Mouse (Mus musculus): ENCODE data around the gene Samd4b.

Samd4b gene

DNA sequence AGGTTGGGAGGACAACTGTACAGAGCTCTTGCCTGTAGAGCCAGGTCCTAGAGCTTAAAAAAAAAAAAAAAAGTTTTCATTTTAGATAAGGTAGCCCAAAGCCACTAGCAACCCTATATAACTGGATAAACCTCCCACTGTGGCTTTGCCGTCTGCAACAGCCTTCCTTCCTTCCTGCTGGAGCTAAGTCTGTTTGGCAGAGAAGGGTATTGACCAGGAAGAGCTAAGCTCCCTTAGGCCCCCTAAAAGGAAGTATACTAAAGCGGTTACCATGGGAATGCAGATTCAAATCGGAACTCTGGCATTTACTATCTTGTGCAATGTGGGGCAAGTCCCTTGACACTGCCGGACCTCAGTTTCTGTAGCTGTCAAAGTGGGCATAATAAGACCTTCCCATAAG lies 155.3 kb downstream of the Samd4b start:
- no peak for DNase-seq

DNA sequence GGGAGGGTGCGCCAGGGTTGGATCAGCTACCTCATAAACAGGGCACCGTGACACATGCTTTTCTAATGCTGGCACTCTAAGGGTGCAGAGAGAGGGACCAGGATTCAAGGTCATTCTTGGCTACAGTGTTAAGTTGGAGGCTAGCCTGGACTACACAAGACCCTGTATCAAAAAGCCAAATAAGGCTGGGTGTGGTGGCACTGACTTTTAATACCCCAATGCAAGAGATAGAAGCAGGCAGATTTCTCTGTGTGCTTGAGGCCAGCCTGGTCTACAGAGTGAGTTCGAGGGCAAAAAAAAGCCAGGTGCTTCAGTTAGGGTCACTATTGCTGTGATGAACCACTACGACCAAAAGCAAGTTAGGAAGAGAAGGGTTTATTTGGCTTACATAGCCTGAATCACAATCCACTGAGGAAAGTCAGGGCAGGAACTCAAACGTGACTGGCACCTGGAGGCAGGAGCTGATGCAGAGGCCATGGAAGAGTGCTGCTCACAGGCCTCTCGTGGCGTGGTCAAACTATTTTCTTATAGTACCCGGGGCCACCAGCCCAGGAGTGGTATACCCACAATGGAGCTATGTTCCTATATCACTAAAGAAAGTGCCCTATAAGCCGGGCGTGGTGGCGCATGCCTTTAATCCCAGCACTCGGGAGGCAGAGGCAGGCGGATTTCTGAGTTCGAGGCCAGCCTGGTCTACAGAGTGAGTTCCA lies 156.0 kb downstream of the Samd4b start:
- DNase-seq: no peak

DNA sequence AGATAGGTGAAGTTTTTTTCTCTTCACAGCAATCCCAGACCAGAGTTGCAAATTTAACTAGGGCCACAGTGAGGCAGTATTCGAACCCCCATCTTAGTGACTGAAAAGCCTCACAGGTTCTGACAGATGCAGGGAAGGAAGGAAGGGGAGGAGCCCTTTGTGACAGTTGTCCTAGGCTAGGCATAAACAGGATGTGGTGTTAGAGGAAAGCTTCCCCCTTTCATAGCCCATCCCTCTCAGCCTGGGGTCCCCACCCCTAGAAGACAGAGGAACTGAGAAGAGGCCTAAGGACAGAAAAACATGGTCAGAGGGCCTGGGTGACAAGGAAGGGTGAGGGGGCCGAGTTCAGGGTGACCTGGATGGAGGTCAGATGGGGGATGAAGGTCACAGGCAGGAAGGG lies 157.2 kb downstream of the Samd4b start:
- DNase-seq: peak; percentile 70 to 90

DNA sequence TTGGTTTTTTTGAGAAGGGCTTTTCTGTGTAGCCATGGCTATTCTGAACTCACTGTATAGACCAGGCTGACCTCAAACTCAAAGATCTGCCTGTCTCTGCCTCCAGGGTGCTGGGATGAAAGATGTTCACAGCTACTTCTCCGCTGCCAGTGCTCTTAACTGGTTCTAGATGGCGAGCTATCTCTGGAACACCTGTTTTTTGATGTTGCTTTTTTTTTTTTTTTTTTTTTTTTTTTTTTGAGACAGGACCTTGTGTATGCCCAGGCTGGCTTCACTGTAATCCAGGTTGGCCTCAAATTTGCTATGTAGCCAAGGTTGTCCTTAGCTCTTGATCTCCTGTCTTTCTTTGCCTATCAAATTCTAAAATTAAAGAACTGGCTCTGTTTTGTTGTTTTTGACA lies 159.2 kb downstream of the Samd4b start:
- no peak for DNase-seq

DNA sequence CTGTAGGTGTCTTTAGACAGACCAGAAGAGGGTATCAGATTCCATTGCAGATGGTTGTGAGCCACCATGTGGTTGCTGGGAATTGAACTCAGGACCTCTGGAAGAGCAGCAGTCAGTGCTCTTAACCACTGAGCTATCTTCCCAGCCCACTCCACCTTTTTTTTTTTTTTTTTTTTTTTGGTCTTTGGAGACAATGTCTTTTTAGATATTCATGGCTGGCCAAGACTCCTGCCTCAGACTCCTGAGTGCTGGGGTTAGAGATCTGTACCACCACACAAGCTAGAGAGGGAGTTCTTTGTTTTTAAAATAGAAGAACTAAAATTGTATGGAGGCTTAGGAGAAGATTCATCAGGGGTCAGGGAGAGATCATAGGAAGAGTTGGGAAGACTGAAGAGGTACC lies 160.0 kb downstream of the Samd4b start:
- no peak for DNase-seq

DNA sequence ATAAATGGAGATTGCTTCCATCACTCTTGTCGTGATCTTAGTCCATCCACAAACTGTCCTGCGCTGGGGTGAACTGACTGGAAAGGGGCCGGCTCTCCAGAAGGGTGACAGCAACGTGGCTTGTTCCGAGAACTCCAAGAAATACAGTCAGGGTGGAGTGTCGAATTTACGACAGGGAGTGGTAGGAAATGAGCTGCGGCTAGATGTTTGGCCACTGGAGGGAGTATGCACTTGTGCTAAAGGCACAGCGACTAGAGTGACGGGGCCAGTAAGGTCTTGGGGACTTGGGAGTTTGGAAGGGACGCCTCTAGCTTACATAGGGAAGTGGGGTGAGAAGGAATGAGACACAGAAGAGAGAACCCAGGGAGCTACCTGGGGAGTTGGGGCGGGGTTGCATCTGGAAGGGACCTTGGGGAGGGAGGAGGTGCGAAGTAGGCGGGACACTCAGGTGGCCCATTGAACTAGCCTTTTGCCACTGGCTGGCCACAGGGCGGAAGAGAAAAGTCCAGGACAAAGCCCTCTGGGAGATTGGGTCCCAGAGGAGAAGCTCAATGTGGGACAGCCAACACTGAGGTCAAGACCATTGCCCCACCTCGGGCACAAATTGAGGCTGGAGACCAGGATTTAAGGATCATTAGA lies 160.9 kb downstream of the Samd4b start, which contains the start of gene Gmfg:
Gene Gmfg (plus strand): TSS at position 516 of the 639 bp plus-strand sequence.
- DNase-seq: peak; percentile 70 to 86

DNA sequence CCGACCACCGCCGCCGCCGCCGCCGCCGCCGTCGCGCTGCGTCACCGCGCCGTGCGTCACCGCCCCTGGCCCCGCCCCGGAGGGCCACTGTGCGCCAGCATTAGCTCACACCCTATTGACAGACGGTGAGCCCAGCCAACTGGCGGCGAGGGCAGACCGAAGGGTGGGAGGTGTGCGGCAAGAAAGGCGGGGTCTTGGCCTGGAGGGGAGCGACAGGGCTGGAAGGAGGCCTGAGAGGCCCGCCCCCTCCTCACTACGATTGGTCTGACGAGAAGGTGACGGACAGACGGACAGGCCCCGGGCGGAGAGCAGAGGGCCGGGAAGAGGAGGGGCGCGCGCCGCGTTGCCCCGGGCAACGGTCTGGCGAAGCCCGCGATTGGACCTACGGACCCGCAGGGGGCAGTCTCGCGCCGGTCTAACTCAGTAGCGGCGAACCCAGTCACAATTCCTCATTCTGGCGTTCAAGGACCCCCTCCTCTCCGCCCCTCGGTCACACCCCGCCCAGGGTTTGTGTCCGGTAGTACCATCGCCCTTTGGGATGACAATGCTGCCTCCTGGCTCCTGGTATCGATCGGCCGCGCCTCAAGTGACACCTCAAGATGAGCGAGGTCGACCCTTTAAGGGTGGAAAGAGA lies 161.6 kb downstream of the Samd4b start:
- DNase-seq: peak; percentile 100

DNA sequence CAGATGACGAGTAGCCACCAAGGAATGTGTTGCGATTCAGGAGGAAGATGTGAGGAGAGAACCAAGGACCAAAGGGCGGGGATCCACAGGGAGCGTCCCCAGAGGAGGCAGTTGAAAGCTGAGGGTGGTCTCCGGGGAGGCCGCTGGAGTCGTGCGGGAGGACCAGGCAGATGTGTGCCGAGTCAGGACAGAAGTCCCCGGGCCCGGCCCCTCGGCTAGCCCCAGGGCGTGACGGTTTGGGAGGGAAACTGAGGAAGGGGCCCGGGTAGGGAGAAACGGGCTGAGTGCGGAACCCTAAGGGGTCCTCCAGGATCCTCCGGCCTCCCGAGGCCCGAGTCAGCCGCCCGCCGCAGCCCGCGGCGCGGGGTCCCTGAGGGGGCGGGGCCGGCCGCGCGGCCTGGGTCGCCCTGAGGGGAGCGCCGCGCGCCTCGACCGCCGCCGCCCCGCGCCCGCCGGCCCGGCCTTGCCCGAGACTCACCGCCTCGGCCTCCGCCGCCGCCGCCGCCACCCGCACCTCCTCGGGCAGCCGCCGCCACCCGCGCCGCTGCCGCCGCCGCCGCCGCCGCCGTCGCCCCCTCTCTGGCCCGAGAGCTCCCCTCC lies 162.2 kb downstream of the Samd4b start:
- peak; percentile 50 to 61 for DNase-seq

DNA sequence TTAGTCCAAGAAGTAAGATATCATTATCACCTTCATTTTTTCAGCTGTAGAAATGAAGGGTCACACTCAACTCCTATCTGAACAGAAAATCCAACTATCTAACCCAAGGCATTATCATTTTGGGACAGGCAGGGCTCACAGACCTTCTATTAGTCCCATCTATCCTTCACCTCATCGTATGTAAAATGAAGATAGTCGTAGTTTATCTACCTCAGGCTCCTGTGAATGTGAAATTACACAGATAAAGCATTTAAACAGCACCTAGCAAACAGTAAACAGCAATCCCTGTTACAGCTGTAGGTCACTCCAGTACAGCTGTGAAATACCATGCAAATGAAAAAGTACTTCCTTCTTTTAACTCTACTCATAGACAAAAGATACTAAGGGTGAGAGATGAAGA lies 165.7 kb downstream of the Samd4b start:
- no peak for DNase-seq

DNA sequence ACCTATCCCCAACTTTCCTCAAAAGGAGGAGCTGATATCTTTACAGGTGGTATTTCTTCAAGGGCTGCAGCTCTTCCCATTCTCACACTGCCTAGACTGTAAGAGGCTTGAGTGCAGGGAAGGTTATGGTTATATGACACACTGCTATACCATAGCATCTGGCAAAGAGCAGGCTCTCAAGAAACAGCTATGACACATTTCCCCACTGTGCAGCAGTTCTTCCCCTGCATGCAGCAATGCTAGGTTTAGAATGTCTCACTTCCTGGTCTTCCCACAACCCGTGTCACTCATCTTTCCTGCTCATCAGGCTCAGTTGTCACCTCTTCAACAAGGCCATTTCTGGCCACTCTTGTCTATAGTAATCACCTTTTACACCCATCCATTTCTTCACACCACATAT lies 167.4 kb downstream of the Samd4b start:
- DNase-seq: no peak

DNA sequence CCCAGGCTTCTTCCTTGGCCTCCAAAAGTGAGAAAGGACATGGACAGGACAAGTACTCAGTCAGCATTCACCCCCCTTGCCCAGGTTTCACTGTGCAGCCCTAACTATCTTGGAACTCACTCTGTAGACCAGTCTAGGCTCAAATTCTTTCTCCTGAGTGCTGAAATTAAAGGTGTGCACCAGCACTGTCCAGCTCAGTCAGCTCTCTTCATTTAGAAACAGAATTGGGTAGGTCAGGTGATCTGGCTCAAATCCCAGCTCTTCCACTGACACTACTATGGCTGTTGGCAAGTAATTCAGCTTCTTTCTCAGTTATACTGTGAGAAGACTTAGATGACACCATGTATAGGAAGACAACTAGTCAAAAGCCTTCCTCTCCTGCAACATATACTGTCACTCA lies 170.2 kb downstream of the Samd4b start:
- DNase-seq: no peak

DNA sequence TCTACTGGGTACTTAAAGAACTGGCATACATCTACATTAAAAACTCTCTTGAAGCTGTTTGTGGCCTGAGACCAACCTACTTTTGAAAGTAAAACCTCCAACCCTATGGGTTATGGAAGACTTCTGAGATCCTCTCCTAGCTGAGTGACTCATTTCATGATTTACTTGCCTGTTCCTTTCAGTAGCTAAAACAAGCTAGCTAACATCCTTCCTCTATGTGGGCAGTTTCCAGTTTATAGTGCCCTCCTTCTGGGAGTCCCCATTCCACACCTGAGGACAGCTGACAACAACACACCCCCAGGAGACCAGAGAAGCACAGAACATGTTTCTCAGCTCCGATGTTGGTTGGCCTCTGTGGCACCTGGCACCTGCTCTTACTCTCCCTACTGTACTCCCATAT lies 174.9 kb downstream of the Samd4b start:
- DNase-seq: no peak

DNA sequence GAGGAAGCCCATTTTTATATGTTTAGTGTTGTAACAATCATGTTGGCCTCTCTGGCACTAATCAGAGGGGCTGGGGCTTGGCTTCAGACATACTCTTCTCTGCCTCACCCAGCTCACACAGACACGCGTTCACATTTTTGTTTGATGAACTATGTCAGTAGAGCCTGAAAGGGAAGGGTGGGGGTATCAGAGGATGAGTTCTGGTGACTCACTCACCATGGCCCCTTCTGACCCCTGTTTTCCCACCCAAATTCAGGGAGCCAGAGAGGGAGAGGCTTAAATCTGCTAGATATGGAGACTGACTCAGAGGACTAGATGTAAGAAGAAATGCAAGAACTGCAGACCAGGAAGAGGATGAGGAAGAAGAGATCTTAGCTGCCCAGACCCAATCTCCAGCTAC lies 178.5 kb downstream of the Samd4b start:
- no peak for DNase-seq

DNA sequence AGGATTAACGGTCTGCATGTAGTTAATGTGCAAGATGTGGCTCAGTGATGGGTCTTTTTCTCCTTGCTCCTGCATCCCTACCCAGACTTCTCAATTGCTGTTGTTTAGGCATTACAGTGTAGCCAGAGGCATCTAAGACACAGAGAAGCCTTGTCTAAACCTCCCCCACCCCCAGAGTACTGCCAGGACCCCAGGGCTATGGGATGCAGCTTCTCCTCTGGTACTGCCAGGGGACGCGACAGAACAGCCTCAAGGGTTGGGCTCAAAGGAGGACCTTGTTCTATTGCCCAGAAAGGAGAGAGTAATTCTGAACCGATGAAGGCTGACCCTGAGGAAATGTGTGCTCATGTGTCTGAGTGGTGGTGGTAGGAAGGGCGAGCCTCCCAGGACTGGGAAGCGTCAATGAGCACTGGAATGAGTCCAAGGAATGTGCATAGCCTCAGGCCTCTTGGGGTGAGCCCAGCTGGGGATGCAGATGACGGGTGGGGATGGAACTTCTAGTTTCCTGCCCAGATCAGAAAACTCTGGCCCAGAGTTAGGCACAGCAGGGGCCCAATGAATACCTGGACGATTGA lies 179.8 kb downstream of the Samd4b start:
- no peak for DNase-seq

DNA sequence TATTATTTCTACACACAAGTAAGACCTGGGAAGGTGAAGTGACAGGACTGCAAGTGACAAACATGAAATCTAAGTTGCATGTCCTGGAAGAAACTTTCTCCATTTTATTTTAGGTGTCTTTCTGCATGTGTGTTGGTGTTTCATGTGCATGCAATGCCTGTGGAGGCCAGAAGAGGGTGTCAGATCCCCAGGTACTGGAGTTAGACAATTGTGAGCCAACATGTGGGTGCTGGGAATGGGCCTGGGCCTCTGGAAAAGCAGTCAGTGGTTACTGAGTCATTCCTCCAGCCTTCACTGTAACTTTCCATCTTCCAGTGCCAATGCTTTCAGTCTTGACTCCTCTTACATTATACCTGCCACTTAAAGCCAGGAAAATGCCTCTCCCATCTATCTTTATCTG lies 180.6 kb downstream of the Samd4b start:
- DNase-seq: no peak

DNA sequence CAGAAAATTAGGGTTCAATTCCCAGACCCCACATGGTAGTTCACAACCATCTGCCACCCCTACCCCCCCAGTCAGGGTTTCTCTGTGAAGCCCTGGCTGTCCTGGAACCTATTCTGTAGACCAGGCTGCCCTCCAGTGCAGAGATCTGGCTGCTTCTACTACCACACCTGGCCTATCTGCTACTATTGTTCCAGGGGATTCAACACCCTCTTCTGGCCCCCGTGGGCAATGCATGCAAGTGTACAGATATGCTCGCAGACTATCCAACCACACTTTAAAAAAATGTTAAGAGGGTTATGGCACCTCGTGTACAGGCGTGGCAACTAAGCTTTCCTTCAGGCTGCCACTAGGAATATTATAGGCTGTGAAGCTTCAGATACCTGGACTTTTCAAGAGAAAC lies 185.1 kb downstream of the Samd4b start:
- DNase-seq: no peak

DNA sequence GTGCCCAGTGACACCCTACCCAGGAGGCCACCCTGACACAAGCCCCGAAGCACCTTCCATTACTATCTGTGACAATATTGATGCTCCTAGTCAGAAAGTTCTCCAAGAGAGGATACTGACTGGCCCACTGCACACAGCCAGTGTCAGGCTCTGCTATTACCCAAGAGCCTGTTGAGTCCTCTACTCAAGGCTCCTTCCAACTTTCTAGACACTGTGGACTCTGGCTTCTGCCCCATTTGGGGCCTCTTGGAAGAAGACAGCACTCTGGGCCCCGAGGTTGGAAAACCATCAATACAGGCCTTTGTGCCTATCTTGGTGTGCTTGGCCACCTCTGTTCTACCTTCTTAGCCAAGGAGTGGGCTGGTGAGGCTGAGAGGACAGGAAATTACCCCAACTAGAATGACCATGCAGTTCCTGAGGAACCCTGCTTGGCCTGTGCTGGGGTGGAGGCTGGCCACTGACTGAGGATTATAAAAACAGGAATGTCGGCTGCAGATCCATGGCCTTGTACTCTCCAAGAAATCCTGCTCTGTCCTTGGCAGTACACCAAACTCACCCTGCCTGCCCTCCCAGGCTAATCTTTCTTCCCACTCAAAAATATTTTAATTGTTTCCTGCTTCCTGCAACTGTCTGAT lies 187.0 kb downstream of the Samd4b start:
- no peak for DNase-seq

DNA sequence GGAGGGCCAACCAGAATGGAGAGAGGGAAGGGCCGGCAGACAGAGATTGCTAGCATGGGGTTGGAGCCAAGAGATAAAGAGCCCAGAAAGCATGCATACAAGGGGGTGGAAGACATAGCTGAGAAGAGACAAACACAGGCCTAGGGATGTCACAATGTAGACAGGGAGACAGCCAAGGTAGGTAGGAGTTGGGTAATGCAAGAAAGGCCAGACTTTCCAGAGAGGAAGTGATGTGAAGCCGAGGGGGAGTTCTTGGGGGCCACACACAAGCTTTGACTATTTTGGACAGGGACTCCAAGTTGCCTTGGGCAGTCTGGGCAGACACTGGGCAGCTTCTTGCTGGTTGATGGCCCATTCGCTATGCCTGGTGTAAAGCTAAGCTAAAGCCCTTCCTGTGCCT lies 196.0 kb downstream of the Samd4b start:
- no peak for DNase-seq

DNA sequence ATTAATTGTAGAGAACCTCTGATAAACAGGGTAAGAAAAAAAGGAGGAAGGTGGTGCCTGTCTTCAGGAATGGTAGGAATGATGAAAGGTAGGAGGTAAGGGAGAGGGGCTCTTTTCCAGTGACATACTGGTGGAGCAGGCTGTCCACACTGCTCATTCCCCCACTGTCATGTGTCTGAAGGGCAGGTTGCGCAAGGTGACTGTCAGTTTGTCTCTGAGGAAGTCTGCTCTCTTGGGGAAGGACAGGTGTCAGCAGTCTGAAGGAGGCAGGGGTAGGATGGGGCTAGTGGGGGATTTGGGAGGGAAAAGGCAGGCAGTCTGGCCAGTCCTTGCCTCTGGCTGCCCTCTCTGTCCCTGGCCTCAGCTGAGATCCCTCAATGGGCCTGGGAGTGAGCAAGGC lies 196.9 kb downstream of the Samd4b start:
- DNase-seq: no peak

DNA sequence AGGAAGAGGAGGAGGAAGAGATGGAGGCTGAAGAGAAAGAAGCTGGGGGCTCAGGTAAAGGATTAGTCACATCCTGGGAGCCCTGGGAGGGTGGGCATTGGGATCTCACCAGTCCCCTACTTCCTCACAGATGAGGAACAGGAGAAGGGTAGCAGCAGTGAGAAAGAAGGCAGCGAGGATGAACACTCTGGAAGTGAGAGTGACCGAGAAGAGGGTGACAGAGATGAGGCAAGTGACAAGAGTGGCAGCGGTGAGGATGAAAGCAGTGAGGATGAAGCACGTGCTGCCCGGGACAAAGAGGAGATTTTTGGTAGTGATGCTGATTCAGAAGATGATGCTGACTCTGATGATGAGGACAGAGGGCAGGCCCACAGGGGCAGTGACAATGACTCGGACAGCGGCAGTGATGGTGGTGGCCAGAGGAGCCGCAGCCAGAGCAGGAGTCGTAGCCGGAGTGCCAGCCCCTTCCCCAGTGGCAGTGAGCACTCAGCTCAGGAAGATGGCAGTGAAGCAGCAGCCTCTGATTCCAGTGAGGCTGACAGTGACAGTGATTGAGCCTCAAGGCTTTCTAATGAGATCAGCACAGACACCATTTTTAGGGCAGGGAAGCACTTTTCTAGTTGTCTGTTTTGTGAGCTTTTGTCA lies 199.1 kb downstream of the Samd4b start:
- no peak for DNase-seq

DNA sequence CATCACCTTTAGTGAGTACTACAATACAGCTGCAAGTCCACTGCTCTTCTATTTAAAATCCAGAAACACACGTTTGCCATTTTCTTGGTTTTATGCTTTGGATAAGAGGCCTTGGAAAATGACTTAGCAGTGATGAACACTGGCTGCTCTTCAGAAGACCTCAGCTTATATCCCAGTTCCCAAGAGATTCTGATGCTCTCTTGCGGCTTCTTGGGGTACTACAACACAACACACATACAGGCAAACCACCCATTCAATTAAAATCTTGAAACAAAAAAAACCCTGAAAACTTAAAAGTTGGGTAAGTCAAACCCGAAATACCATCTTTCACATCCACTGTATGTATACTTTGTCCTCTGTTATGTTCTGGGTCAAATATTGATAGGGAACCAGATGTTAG lies 199.9 kb downstream of the Samd4b start:
- no peak for DNase-seq

DNA sequence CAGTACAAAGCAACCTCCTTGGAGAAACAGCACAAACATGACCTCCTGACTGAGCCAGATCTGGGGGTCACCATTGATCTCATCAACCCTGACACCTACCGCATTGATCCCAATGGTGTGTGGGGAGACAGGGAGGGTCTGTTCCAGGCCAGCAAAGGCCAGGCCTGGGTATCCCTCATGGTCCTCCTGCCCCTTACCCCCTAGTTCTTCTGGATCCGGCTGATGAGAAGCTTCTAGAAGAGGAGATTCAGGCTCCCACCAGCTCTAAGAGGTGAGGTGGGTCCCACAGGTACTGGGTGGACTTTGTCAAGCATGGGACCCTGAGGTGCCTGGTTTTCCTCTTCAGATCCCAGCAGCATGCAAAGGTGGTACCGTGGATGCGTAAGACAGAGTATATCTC lies 202.5 kb downstream of the Samd4b start:
- no peak for DNase-seq
